Mouse (Mus musculus): ENCODE data around the gene Kirrel. TPM values are rescaled to one million over a fixed set of nuclear protein-coding genes. Genes with fewer than 3 reads are reported as not detected.

Gene Kirrel
- polyA plus RNA-seq, 2 experiments: 11.3 to 46.6 TPM

GRCm38 (mm10) chr3:87161601-87162000 lies 12.9 kb downstream of the Kirrel start:
- H3K4me1 ChIP-seq (ENCODE audit: control insufficient read depth, insufficient read depth, low read length): peaks cover 81% of the 10 kb centered on the region
- H3K4me3 ChIP-seq (replicated peaks; ENCODE audit: low read length): no peak overlapping the region
- no peak for TF ChIP-seq POLR2A (IDR thresholded peaks at IDR 0.05; ENCODE audit: borderline replicate concordance, extremely low read depth, insufficient read depth, insufficient read length)
- H3K27me3 ChIP-seq (ENCODE audit: control insufficient read depth, insufficient read depth, low read length): no peaks in the 10 kb centered on the region
- no peak overlapping the region for H3K27ac ChIP-seq (replicated peaks; ENCODE audit: low read depth, low read length)
- H3K9ac ChIP-seq (ENCODE audit: low read depth, low read length, severe bottlenecking): no peak overlapping the region
- DNase-seq (ENCODE audit: low spot score) (no peak), ATAC-seq (ENCODE audit: low FRiP score, low read depth) (no peak)
- H3K9me3 ChIP-seq (ENCODE audit: control insufficient read depth, low read length): no peaks in the 10 kb centered on the region
- H3K36me3 ChIP-seq (ENCODE audit: control insufficient read depth, insufficient read depth, low read length): peaks cover 9% of the 10 kb centered on the region; the same call in 1 of the 2 replicates
- WGBS: 87% methylated on average over 5 of the region's 5 CpGs
- H3K4me2 ChIP-seq (replicated peaks; ENCODE audit: low read depth, low read length, severe bottlenecking): no peak overlapping the region

GRCm38 (mm10) chr3:87160819-87161509 lies 13.6 kb downstream of the Kirrel start:
- no peaks in the 10 kb centered on the region for H3K27me3 ChIP-seq (ENCODE audit: control insufficient read depth, insufficient read depth, low read length)
- no peak overlapping the region for H3K4me2 ChIP-seq (replicated peaks; ENCODE audit: low read depth, low read length, severe bottlenecking)
- ATAC-seq (ENCODE audit: low FRiP score, low read depth): no peak
- H3K36me3 ChIP-seq (ENCODE audit: control insufficient read depth, insufficient read depth, low read length): peaks cover 9% of the 10 kb centered on the region; the same call in 1 of the 2 replicates
- no peaks in the 10 kb centered on the region for H3K9me3 ChIP-seq (ENCODE audit: control insufficient read depth, low read length)
- 34% methylated on average over 6 of the region's 6 CpGs for WGBS
- no peak overlapping the region for H3K4me3 ChIP-seq (replicated peaks; ENCODE audit: low read length)
- DNase-seq (ENCODE audit: low spot score): no peak
- peaks cover 81% of the 10 kb centered on the region for H3K4me1 ChIP-seq (ENCODE audit: control insufficient read depth, insufficient read depth, low read length)
- H3K9ac ChIP-seq (ENCODE audit: low read depth, low read length, severe bottlenecking): no peak overlapping the region
- H3K27ac ChIP-seq (replicated peaks; ENCODE audit: low read depth, low read length): no peak overlapping the region
- no peak for TF ChIP-seq POLR2A (IDR thresholded peaks at IDR 0.05; ENCODE audit: borderline replicate concordance, extremely low read depth, insufficient read depth, insufficient read length)

GRCm38 (mm10) chr3:87159190-87159589 lies 15.4 kb downstream of the Kirrel start:
- H3K4me1 ChIP-seq (ENCODE audit: control insufficient read depth, insufficient read depth, low read length): peaks cover 80% of the 10 kb centered on the region

GRCm38 (mm10) chr3:87157767-87158291 lies 16.7 kb downstream of the Kirrel start:
- Histone ChIP-seq H3K9me3 (ENCODE audit: control insufficient read depth, low read length) (no peaks in the 10 kb centered on the region), H3K4me3 (replicated peaks; ENCODE audit: low read length) (peak overlapping the region; percentile 14; the same call in 1 of the 2 replicates), H3K27ac (replicated peaks; ENCODE audit: low read depth, low read length) (peak overlapping the region; percentile 95), H3K36me3 (ENCODE audit: control insufficient read depth, insufficient read depth, low read length) (peaks cover 9% of the 10 kb centered on the region), H3K4me2 (replicated peaks; ENCODE audit: low read depth, low read length, severe bottlenecking) (peak overlapping the region; percentile 37), H3K9ac (ENCODE audit: low read depth, low read length, severe bottlenecking) (peak overlapping the region; percentile 25), H3K27me3 (ENCODE audit: control insufficient read depth, insufficient read depth, low read length) (no peaks in the 10 kb centered on the region), H3K4me1 (ENCODE audit: control insufficient read depth, insufficient read depth, low read length) (peaks cover 78% of the 10 kb centered on the region)
- WGBS: 6% methylated on average over 12 of the region's 12 CpGs
- TF ChIP-seq POLR2A (IDR thresholded peaks at IDR 0.05; ENCODE audit: borderline replicate concordance, extremely low read depth, insufficient read depth, insufficient read length): no peak
- peak; percentile 53 for ATAC-seq (ENCODE audit: low FRiP score, low read depth)
- peak; percentile 70 for DNase-seq (ENCODE audit: low spot score)

More at GRCm38 (mm10) chr3:87159190-87159589, 15.4 kb downstream of the Kirrel start:
- Histone ChIP-seq H3K4me2 (replicated peaks; ENCODE audit: low read depth, low read length, severe bottlenecking) (no peak overlapping the region), H3K4me3 (replicated peaks; ENCODE audit: low read length) (no peak overlapping the region), H3K27ac (replicated peaks; ENCODE audit: low read depth, low read length) (peak overlapping the region; percentile 95), H3K27me3 (ENCODE audit: control insufficient read depth, insufficient read depth, low read length) (no peaks in the 10 kb centered on the region), H3K9ac (ENCODE audit: low read depth, low read length, severe bottlenecking) (no peak overlapping the region), H3K36me3 (ENCODE audit: control insufficient read depth, insufficient read depth, low read length) (peaks cover 9% of the 10 kb centered on the region; the same call in 1 of the 2 replicates), H3K9me3 (ENCODE audit: control insufficient read depth, low read length) (no peaks in the 10 kb centered on the region)
- no peak for TF ChIP-seq POLR2A (IDR thresholded peaks at IDR 0.05; ENCODE audit: borderline replicate concordance, extremely low read depth, insufficient read depth, insufficient read length)
- ATAC-seq (ENCODE audit: low FRiP score, low read depth): no peak
- WGBS: 43% methylated on average over 7 of the region's 7 CpGs
- DNase-seq (ENCODE audit: low spot score): no peak

GRCm38 (mm10) chr3:87157297-87157696 lies 17.2 kb downstream of the Kirrel start:
- Histone ChIP-seq H3K36me3 (ENCODE audit: control insufficient read depth, insufficient read depth, low read length) (peaks cover 9% of the 10 kb centered on the region), H3K4me2 (replicated peaks; ENCODE audit: low read depth, low read length, severe bottlenecking) (peak overlapping the region; percentile 37; the same call in 1 of the 2 replicates), H3K9me3 (ENCODE audit: control insufficient read depth, low read length) (no peaks in the 10 kb centered on the region), H3K4me3 (replicated peaks; ENCODE audit: low read length) (no peak overlapping the region), H3K9ac (ENCODE audit: low read depth, low read length, severe bottlenecking) (no peak overlapping the region; the same call in 1 of the 2 replicates), H3K27me3 (ENCODE audit: control insufficient read depth, insufficient read depth, low read length) (no peaks in the 10 kb centered on the region), H3K27ac (replicated peaks; ENCODE audit: low read depth, low read length) (peak overlapping the region; percentile 95), H3K4me1 (ENCODE audit: control insufficient read depth, insufficient read depth, low read length) (peaks cover 78% of the 10 kb centered on the region)
- DNase-seq (ENCODE audit: low spot score) (no peak), ATAC-seq (ENCODE audit: low FRiP score, low read depth) (no peak)
- 48% methylated on average over 5 of the region's 6 CpGs for WGBS
- no peak for TF ChIP-seq POLR2A (IDR thresholded peaks at IDR 0.05; ENCODE audit: borderline replicate concordance, extremely low read depth, insufficient read depth, insufficient read length)
